Mouse (Mus musculus): Measurements from ENCODE around the gene Zfp57. TPM values are rescaled to one million over a fixed set of nuclear protein-coding genes. Genes with fewer than 3 reads are reported as not detected.

Zfp57 gene
- polyA plus RNA-seq, 1 experiment, result 223 TPM

DNA sequence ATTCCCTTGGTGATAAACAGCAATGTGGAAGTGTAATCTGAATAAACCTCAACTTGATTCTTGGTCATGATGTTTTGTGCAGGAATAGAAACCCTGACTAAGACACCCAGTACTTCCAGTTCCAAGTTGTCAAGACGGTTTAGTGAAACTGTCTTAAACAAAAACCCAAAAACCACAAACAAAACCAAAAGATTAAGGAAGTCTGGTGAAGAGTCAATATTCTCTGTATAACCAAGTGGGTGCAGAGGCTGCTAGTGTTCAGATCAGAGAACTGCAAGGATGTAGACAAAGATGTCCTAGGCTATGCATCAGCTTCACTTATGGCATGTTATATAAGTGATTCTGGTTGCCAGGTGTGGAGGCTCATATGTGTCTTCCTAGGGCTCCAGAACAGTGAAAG, 34.1 kb upstream of the Zfp57 start:
- Histone ChIP-seq H3K4me3 (ENCODE audit: low read depth, low read length) (no peak overlapping the region), H3K9ac (ENCODE audit: low read depth, poor library complexity, severe bottlenecking) (no peak overlapping the region), H3K4me1 (ENCODE audit: control insufficient read depth, insufficient read depth, low read length) (no peaks in the 10 kb centered on the region), H3K27me3 (ENCODE audit: control insufficient read depth, insufficient read depth, low read length, poor library complexity, severe bottlenecking) (no peaks in the 10 kb centered on the region), H3K27ac (ENCODE audit: insufficient read depth, low read length) (no peak overlapping the region), H3K36me3 (ENCODE audit: control insufficient read depth, insufficient read depth, low read length, poor library complexity, severe bottlenecking) (peaks cover 30% of the 10 kb centered on the region), H3K9me3 (replicated peaks; ENCODE audit: control insufficient read depth, insufficient read depth, low read length, poor library complexity, severe bottlenecking) (peaks cover 2% of the 10 kb centered on the region; the same call in 1 of the 2 replicates)
- no peak for TF ChIP-seq POLR2A (IDR thresholded peaks at IDR 0.05; ENCODE audit: insufficient read depth, low read length)
- TF ChIP-seq CTCF (IDR thresholded peaks at IDR 0.05; ENCODE audit: low read depth, low read length), result no peak
- no peak for TF ChIP-seq EP300 (IDR thresholded peaks at IDR 0.05; ENCODE audit: insufficient read depth, low read depth, low read length)

DNA sequence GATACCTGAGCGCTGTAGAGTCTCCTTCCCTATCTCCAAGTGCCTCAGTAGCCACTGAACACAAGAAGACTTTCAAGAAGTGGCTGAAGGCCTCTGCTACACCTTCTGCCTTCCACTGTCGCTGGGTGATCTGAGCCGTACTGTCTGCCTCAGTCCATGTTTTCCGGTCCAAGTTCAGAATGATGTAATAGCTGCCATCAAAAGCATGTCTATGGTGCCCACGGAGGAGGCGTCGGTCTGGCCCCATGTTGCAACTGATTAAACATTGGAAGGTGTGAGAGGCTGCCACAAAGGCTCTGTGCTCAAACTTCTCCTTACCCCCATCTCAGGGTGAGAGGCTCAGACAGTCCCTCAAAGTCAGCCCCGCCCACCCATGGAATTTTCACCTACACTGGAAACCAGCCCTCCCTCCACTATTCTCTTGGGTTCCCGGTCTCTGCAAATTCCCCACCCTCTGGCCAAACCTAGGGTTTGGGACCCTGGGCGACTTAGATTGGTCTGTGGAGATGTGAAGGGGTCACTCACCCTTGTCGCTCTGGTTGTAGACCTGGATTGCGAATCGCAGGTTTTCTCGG, 30.6 kb upstream of the Zfp57 start:
- Histone ChIP-seq H3K27me3 (ENCODE audit: control insufficient read depth, insufficient read depth, low read length, poor library complexity, severe bottlenecking) (no peaks in the 10 kb centered on the region), H3K36me3 (ENCODE audit: control insufficient read depth, insufficient read depth, low read length, poor library complexity, severe bottlenecking) (peaks cover 20% of the 10 kb centered on the region), H3K27ac (ENCODE audit: insufficient read depth, low read length) (peak overlapping the region; percentile 82), H3K9ac (ENCODE audit: low read depth, poor library complexity, severe bottlenecking) (peak overlapping the region; percentile 74), H3K9me3 (replicated peaks; ENCODE audit: control insufficient read depth, insufficient read depth, low read length, poor library complexity, severe bottlenecking) (no peaks in the 10 kb centered on the region), H3K4me3 (ENCODE audit: low read depth, low read length) (peak overlapping the region; percentile 73), H3K4me1 (ENCODE audit: control insufficient read depth, insufficient read depth, low read length) (peaks cover 3% of the 10 kb centered on the region)
- no peak for TF ChIP-seq CTCF (IDR thresholded peaks at IDR 0.05; ENCODE audit: low read depth, low read length)
- no peak for TF ChIP-seq POLR2A (IDR thresholded peaks at IDR 0.05; ENCODE audit: insufficient read depth, low read length)
- TF ChIP-seq EP300 (IDR thresholded peaks at IDR 0.05; ENCODE audit: insufficient read depth, low read depth, low read length), result no peak

DNA sequence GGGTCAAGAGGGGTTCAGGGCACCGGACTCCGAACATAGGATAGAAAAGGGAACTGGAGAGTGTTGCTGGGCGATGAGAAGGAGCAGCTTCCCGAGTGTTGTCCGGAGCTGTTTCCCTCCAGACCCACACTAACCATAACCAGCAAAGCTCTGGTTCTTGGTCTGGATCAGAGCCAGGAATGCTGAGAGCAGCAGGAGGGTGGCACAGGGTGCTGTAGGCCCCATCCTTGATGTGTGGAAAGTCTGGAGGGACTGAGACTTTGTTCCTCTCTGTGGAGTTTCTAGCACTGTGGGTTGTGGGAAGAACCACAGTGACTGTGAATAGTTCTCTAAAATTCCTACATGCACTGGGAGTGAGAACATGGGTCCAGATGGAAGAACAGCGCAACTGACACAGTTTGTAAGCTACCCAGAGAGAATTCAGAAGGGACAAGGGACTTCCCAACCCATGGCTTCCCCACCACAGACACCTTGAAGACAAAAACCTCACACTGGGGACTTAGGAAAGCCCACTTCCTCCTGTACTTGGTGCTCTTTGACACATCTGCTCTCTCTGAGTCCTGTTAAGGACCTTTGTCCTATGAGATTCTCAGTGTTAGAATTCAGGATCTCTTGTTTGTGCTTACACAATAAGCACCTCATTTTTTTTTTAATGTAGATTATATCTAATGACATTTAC, 29.7 kb upstream of the Zfp57 start:
- TF ChIP-seq POLR2A (IDR thresholded peaks at IDR 0.05; ENCODE audit: insufficient read depth, low read length) (no peak), EP300 (IDR thresholded peaks at IDR 0.05; ENCODE audit: insufficient read depth, low read depth, low read length) (no peak), CTCF (IDR thresholded peaks at IDR 0.05; ENCODE audit: low read depth, low read length) (no peak)
- Histone ChIP-seq H3K4me1 (ENCODE audit: control insufficient read depth, insufficient read depth, low read length) (peaks cover 5% of the 10 kb centered on the region), H3K27me3 (ENCODE audit: control insufficient read depth, insufficient read depth, low read length, poor library complexity, severe bottlenecking) (no peaks in the 10 kb centered on the region), H3K27ac (ENCODE audit: insufficient read depth, low read length) (peak overlapping the region; percentile 81), H3K9me3 (replicated peaks; ENCODE audit: control insufficient read depth, insufficient read depth, low read length, poor library complexity, severe bottlenecking) (no peaks in the 10 kb centered on the region), H3K4me3 (ENCODE audit: low read depth, low read length) (peak overlapping the region; percentile 73), H3K36me3 (ENCODE audit: control insufficient read depth, insufficient read depth, low read length, poor library complexity, severe bottlenecking) (peaks cover 18% of the 10 kb centered on the region), H3K9ac (ENCODE audit: low read depth, poor library complexity, severe bottlenecking) (peak overlapping the region; percentile 74)

DNA sequence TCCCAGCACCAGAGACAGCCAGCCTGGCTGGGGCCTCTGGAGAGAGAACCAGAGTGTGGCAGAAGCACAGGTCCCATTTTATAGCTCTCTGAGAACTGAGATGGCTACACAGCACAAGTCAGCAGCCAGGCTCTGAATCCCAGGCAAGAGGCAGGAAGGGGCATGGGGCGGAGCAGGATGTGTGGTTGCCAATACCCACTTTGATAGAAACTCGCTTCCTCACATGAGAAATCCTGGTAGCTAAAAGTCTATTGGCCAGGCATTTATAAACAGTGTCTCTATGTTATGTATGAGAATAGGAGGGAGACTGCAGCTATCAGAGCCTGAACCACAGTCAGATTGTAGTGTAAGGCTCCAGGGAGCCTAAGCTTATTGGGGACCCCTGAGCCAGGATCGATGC, 28.2 kb upstream of the Zfp57 start:
- H3K9me3 ChIP-seq (replicated peaks; ENCODE audit: control insufficient read depth, insufficient read depth, low read length, poor library complexity, severe bottlenecking), result no peaks in the 10 kb centered on the region

DNA sequence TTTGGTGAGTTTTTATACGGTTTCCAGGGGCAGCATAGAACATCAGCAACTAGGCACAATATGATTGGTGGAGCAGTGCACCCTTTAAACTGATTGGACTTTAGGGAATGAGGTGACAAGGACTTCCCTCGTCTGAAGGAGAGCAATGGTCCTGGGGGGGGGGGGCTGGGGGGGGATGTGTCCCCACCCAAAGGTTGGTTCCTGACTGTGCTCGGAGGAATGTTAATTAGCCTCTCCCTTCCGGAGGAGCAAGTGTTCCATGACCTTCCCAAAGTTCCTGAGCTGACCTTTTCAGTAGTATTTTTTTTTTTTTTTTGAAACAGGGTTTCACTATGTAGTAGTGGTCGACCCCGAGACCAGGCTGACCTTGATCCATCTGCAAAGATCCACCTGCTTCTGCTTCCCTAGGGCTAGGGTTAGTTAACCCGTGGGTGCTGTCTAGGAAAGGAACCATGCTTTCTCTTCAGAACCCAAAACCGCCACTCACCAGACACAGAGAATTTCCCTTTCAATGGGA, 27.6 kb upstream of the Zfp57 start:
- peak overlapping the region; percentile 99 for H3K27ac ChIP-seq (ENCODE audit: insufficient read depth, low read length)

More for the DNA sequence above, 28.2 kb upstream of the Zfp57 start:
- Histone ChIP-seq H3K4me1 (ENCODE audit: control insufficient read depth, insufficient read depth, low read length) (peaks cover 6% of the 10 kb centered on the region), H3K9ac (ENCODE audit: low read depth, poor library complexity, severe bottlenecking) (peak overlapping the region; percentile 74), H3K36me3 (ENCODE audit: control insufficient read depth, insufficient read depth, low read length, poor library complexity, severe bottlenecking) (peaks cover 9% of the 10 kb centered on the region), H3K4me3 (ENCODE audit: low read depth, low read length) (no peak overlapping the region), H3K27ac (ENCODE audit: insufficient read depth, low read length) (peak overlapping the region; percentile 99), H3K27me3 (ENCODE audit: control insufficient read depth, insufficient read depth, low read length, poor library complexity, severe bottlenecking) (no peaks in the 10 kb centered on the region)
- TF ChIP-seq CTCF (IDR thresholded peaks at IDR 0.05; ENCODE audit: low read depth, low read length), result no peak
- no peak for TF ChIP-seq EP300 (IDR thresholded peaks at IDR 0.05; ENCODE audit: insufficient read depth, low read depth, low read length)
- peak; percentile 43 for TF ChIP-seq POLR2A (IDR thresholded peaks at IDR 0.05; ENCODE audit: insufficient read depth, low read length)

More for the DNA sequence above, 27.6 kb upstream of the Zfp57 start:
- Histone ChIP-seq H3K4me3 (ENCODE audit: low read depth, low read length) (no peak overlapping the region), H3K27me3 (ENCODE audit: control insufficient read depth, insufficient read depth, low read length, poor library complexity, severe bottlenecking) (no peaks in the 10 kb centered on the region), H3K9me3 (replicated peaks; ENCODE audit: control insufficient read depth, insufficient read depth, low read length, poor library complexity, severe bottlenecking) (no peaks in the 10 kb centered on the region), H3K9ac (ENCODE audit: low read depth, poor library complexity, severe bottlenecking) (peak overlapping the region; percentile 79), H3K36me3 (ENCODE audit: control insufficient read depth, insufficient read depth, low read length, poor library complexity, severe bottlenecking) (peaks cover 7% of the 10 kb centered on the region), H3K4me1 (ENCODE audit: control insufficient read depth, insufficient read depth, low read length) (peaks cover 8% of the 10 kb centered on the region)
- TF ChIP-seq EP300 (IDR thresholded peaks at IDR 0.05; ENCODE audit: insufficient read depth, low read depth, low read length), result peak; percentile 96
- TF ChIP-seq POLR2A (IDR thresholded peaks at IDR 0.05; ENCODE audit: insufficient read depth, low read length), result no peak

Data from ES-Bruce4 (cell line).